Mouse (Mus musculus): Measurements from ENCODE around the gene Esrrb.

- TF ChIP-seq CTCF (conservative IDR thresholded peaks at IDR 0.05; ENCODE audit: low read length) (no peak), NANOG (IDR thresholded peaks at IDR 0.05; ENCODE audit: borderline replicate concordance, low read length) (no peak), POU5F1 (IDR thresholded peaks at IDR 0.05; ENCODE audit: borderline replicate concordance, low read length) (no peak)
Measured at GRCm38 (mm10) chr12:86547808-86548207, 186.9 kb downstream of the Esrrb start.

Measured in E14TG2a.4 (cell line).